Mouse (Mus musculus) 416B (cell line): ENCODE measurements around the gene 2700081O15Rik.
"Not testable (repeated sequence)": the region's sequence is repeated elsewhere in the genome, so short reads cannot be mapped to it uniquely, and the experiment has no call there.

Experiments
- DNase-seq: peaks from one replicate; pipeline ENCODE4 v3.0.0; 2011; ENCODE audit warnings: low read depth

2700081O15Rik gene

DNA sequence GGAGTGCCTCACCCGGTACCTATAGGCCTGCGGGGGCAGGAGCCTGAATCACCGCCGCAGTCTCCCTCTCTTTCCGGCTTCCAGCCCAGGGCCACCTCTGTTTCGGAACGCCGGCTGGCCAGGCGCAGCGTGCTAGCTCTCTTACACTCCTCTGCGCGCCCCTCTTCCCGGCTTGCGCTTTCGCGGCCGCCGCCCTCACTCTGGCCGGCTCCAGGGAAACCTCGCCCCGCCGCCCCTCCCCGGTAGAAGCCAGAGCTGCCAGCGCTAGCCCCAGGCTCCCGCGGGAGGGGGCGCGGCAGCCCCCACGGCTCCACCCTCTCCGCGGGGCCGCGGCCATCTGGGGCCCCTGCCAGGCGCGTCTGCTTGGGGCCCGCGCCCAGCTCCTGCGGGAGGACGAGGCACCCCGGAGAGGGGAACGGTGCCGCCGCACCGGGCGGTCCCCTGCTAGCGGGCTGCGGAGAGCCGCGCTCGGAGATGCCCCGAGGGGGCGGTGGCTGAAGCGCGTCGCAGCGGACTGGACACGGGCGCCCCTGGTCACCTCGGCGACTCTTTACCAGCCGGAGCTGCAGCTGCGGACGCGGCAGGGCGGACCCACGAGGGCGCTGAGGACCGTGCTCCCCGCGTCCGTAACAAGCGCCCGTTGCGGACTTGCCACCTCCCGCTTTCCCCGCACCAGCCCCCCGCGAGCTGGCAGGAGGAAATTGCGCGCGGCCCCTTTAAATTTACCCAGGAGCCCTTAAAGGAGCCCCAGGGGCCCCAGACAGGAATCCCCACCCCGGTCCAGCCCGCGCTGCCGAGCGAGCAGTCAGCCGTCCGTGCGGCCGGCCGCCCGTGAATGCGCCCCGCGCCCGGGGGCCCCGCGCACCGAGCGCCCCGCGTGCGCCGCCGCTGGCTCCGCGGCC is at the start of gene 2700081O15Rik:
Gene 2700081O15Rik, plus strand, starts transcription at position 792 of the 902 bp plus-strand sequence.
- no peak for DNase-seq

DNA sequence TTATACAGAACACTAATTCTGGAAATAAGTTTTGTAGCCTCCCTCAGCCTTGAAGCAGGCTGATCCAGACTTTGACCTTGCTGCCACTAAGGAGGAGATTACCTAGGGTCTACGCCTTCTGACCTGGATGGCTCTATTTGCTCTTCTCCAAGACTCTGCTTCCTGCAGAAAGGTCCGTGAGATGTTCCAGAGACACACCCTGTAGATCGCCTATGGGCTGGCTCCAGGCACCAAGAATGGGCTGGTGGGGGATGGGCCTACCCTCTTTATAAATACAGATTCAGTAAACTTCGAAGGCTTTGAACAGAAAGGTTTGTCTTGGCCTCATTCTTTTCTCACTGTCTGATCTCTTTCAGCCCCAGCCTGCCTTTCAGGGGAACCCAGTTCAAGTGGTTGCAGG is 48.0 kb upstream of the 2700081O15Rik start:
- not testable (repeated sequence) for DNase-seq

DNA sequence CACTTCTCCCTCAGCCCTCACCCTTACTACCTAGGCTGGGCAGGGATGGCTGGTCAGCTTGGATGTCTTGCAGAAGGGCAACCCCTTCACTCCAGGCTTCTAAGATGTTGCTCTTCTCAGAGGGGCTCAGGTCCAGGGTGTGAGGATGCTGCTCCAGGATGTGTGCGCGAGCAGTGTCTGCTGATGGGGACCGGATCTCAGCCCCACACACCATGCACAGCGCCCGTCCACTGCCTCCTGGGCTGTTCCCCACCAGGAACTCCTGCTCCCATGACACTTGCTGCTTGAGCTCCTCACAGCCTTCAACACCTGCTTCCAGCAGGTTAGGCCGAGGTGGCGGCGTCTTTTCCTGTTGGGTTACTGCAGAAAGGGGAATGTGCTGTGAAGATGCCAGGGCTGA is 42.9 kb upstream of the 2700081O15Rik start:
- DNase-seq, result no peak

DNA sequence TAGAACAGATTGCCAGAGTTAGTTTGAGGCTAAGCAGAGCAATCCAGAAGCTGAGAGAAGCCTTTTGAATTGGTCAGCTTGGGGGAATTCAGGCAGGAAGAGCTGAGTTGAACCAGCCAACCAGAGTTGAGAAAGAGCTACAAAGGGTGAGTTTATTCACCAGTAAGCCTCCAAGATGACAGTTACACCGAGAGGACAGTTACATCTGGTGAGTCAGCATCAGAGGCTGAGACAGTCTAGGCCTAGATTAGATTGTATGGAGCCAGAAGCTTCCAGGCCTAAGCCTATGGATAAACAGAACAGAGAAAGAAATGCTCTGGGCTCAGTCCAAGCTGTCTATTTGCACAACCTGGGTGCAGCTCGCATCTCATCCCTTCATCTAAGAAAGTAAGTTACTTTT is 39.8 kb upstream of the 2700081O15Rik start:
- DNase-seq, result peak; percentile 61

DNA sequence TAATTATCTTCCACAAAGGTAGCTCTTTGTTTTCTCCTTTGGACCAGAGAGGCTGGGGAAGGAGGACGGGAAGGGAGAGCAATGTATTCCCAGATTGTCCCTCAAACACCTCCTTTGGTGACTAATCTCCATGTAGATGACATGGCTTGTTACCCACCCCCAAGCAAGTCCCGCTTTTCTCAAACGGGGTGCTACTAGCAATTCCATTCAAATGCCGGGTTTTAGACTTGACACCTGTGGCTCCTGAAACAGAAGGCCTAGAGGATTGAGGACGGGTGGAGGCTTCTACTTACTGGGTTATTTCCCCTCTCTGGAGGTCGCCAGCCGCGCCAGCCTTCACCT is 35.5 kb upstream of the 2700081O15Rik start:
- DNase-seq, result peak; percentile 25

DNA sequence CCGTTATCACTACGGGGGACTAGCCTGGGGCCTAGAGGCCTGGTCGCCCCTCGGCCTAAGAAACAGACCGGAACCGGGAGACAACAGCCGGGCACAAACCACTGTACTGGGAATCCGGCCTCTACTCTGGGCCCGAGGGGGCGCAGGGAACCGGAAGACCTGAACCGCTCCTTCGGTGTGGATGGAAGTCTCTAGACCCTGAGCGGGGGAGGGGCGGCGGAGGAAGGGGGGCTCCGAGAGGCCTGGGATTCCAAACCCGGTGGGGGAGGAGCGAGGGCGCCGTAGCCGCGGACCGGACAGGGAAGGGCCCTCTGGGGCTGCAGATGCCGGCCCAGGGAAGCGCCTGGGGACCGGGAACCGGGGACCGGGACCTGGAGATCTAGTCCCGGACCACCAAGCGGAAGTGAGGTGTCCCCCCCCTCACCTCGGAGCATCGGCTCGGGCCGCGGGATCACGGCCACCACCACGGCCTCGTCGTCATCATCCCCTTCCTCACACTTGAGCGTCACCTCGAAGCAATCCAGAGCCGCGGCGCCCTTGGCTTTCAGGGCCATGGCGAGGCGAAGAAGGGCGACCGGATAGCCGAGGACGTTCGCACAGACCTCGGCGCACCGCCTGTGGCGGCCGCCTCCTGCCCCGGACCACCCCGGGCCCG is 35.0 kb upstream of the 2700081O15Rik start:
- DNase-seq, result peak; percentile 42

DNA sequence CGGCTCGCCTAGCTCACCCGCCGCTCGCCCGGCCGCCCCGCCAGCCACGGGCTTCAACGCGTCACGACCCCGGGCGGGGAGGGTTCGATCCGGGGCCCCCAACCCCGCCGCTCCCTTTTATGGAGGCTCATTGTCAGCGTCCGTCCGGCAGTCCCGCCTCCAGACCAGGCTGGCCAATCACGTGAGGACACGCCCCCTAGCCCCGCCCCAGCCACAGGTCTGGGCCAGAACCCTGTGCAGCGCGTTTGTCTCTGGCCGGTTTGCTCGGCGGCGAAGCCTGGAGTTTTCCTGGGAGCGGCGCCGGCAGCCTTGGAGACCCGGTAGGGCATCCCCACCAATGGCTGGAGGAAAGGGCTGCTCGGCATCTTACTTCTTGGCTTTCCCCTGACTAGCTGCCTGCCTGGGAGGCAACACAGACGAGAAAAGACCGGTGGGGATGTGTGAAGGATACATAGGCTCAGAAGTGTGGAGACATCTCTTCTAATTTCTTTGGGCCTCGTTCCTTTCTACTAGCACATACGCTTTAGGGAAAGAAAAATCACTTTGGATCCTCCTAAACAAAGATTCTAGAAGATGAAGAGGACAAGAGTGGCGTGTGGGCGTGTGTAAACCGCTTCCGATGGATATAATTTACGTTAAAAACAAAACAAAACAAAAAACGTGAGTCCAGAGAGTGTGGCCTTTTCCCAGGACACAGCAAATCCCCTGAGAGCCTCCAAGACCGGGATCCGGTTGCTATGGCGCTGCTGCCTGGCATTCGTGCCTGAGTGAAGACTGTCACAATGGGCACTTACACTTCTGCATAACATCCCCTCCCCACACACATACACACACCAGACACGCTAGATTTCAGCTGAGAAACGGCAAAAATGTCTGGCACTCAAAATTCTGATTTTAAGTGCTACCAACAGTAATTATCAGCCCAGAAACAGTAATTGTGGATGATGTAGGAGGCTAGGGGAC is 34.2 kb upstream of the 2700081O15Rik start, which contains the start of gene Spindoc:
Gene Spindoc, minus strand, starts transcription at position 92 of the 963 bp plus-strand sequence.
- DNase-seq, result peak; percentile 93

DNA sequence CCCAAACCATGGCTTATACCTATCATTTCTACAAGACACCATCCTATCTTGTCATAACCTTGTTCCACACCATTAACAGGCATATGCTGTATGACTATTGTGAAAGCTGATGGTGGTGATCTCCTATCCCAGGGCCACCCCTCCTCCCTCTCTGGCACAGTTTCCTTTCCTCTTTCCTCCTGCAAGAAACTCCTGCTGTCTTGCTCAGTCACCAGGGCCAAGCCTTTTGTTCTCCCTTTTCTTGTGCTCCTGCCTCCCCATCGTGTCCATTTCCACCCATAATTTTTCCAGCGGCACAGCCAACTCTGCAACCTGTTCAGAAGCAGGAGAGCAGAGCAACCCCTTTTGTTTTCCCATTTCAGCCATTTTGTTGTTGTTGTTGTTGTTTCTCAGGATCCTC is 31.4 kb upstream of the 2700081O15Rik start:
- DNase-seq, result no peak

DNA sequence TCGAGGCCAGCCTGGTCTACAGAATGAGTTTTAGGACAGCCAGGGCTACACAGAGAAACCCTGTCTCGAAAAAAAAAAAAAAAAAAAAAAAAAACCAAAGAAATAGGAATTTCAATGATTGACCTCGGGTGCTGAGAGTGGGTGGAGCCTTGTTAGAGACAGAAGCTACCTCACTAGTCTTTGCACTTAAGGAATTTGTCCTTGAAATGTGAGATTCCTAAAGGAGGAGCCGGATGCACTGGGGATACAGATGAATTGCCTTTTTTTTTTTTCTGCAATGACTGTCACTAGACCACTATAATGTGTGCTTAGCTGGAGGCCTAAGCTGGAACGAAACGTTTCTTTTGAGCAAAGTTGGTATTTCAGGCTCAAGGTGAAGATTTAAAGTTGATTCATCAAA is 28.9 kb upstream of the 2700081O15Rik start:
- no peak for DNase-seq

DNA sequence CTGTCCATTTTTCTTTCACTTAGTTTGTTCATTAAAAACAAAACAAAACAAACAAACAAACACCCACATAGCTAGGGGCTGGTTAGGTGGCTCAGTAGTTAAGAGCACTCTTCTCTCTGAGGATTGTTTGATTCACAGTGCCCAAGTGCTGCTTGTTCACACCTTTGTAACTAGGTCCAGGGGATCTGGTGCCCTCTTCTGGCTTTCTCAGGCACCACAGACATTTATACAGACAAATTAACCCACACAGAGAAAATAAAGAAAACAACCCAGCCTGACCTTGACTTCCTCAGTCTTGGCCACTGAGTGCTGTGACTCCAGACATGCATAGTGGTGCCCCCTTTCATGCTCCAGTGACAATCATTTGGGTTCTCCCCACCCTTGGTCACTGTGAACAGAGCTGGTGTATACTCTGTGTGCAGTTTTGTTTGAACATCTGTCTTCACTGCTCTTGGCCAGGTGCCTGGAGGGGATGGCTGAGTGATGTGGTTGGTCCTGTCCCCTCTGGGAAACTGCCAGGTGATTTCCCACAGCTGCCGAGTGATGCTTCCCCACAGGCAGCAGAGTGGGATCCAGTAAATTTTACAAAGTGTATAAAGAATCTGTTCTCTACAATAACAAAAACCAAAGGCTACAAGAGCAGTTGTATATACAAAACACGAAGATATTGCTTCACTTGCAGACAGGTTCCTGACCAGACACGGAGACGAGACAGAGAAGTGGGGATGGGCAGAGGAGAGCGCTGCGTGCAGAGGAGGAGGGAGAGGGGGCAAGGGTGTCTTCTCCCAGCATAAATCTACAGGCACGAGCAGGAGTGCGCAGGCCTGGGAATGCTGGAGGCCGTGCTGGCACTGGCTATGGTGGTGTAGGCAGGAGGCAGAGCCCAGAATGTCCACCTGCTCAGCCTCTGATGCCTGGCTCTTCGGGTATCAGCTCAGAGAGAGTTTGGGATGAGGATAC is 20.3 kb upstream of the 2700081O15Rik start:
- DNase-seq, result peak; percentile 50

DNA sequence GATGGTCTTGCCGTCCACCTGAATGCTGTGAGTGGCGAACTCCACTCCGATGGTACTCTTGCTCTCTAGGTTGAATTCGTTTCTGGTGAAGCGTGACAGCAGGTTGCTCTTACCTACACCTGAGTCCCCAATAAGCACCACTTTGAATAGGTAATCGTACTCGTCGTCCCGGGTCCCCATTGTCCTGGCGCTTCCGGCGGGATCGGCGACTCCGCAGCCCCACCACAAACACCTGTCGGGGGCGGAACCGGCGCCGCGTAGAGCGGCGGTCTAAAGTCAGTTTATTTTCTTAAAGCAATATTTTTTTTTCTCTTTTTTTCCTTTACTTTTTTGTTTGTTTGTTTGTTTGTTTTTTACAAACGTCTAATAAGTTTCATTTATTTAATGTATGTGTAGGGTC is 18.5 kb upstream of the 2700081O15Rik start:
- not testable (repeated sequence) for DNase-seq

DNA sequence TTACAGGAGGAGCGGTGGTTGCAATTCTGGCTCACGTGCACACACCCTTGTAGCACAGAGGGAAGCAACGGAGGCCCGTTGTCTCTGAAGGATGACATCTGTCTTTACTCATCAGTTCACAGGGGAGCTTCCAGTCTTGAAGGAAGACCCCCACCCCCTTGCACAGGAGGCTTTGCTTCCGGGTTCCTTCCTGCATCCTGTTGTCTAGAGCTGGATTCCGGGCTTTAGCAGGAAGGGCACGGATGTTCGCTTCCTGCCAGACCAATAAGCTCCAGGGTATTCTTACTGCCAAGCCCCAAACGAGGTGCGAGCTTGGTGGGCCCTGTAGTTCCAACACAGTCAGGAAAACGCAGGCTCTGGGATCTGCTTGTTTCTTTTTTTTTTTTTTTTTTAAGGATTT is 16.8 kb upstream of the 2700081O15Rik start:
- DNase-seq, result no peak

DNA sequence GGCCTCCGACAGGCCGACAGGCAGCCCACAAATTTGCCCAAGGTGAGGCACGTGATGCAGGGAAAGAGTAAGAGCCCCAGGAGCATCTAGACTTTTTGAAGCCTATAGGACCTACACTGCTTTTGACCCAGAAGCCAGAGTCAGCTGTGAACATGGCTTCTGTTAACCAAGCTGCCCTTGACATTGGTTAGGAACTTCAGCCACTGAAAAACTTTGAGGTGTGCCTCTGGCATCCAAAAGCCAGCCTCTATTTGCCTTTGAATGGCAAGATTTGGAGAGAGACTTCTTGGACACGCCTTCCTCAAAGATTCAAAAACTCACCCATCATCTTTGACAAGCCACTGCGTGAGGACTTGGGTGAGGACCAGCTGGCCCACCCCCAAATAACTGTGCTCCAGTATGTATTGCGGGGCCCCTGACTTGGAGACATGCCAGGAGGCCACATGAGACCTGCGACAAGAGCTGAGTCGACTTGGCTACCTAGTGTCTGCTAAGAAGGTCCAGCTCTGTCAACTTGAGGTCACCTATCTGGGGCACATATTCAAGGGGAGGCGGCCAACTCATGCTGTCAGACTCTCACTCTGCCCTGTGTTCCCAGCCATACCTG is 12.7 kb upstream of the 2700081O15Rik start:
- DNase-seq, result no peak

DNA sequence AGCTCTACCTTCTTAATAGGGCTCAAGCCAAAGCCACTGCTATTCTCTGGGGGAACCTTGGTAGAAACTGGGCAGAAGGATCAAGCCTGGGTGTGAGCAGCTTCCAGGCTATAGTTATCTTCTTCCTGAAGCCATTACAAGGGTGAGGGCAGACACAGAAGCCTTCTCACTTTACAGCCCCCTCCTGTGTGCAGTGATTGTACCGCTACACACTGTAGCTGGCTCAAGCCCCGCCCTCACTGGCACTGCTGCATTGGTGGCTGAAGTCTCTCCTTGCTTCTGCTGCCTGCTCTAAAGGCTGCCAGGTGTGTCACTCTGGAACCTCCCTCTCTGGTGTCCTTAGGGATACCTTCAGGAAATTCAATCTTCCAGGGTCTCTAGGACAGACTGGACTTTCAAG is 5.1 kb upstream of the 2700081O15Rik start:
- DNase-seq, result no peak

DNA sequence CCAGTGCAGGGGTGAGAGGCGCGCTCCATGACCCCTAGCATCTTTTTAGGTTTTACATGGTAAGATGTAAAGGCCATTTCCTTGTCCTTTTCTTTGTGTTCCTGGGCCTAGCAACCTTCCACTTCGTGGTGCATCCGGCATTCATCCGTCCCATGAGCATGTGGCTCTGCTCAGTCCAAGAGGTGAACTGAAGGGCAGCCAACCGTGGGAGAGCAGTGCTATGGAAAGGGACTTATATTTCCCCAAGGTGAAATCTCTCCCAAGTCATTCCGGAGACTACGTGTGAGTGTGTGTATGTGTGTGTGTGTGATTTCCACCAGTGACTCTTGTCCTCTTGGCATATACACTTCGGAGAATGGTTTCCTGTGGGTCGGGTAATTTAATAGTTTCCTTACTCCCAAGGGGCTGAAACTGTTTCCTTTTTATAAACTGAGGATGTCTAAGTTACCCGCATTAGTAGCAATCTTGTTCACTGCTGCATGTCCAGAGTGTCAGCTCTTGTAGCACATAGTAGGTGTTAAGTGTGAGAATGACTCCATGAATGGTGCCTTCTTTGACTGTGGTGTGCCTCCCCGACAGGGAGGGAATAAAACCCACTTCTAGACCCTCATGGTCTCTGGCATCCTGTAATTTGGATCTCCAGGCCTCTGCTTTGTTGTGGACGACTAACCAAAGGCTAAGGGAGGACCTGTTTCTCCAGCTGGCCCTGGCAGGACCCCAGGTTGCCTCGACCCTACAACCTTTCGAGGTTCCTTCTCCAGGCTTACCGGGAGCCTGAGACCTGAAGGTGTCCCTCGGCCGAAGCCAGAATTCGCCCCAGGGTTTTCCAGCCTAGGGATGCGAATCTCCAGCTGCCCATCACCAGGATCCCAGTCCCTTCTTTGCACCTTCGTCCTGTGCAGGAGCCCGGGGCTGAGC is 1.2 kb upstream of the 2700081O15Rik start:
- no peak for DNase-seq

DNA sequence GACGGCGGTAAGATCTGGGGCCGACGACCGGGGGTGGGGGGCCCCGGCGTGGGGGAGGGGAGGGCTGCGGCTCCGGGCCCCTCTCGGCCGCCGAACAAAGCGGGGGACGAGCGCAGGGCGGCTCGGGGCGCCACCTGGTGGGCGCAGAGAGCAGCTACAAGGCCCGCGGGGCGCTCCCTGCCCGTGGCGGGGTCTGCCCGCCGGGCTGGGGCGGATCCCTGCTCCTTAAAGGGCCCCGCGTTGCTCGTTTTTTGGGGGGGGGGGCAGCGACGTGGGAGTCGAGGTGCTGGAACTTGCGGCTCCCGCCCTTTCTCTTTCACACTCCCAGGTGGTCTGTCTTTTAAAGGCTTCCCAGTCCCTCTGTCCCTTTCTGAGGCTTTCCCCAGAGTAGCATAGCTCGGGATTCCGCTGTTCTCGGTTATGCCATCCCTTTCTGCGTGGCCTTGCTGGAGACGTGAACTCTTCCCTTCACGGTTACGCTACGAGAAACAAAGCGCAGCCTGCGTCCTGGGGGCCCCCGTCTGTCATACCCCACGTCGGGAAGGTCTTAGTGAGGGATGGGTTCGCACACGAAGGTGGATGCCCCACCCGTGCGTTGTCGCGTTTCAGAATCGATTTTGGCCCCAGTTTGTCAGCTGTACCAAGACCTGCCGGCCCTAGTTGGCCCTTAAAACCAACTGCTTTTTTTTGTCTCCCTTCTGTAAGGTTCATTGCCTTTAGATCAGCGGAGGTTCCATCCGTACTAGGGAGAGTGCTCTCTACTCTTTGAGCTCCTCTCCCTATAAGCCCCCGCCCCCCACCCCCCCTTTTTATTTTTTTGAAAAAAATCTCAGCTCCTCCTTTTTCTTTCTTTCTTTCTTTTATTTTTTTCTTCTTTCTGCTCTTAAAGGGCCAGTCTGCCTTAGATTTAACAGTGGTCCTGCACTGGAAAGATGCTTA is 755 bp downstream of the 2700081O15Rik start:
- DNase-seq, result no peak

DNA sequence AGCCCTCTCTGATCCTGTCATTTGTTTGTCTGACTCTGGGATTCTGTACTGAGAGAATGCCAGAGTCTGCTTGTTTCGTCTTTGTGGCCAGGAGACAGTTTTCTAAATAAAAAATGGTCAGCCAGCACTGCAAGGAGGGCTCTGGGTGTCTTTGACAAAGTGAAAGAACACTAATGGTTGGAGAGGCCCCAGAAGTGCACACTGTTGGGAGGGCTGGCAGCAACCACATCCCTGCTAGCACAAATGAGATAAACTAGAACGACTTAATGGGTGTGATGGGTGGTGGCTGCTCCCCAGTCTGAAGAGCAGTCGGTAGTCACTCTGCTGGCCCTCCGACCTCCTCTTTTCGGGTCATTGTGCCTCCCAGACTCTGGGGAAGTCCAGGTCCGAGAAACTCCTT is 1.7 kb downstream of the 2700081O15Rik start:
- DNase-seq, result no peak

DNA sequence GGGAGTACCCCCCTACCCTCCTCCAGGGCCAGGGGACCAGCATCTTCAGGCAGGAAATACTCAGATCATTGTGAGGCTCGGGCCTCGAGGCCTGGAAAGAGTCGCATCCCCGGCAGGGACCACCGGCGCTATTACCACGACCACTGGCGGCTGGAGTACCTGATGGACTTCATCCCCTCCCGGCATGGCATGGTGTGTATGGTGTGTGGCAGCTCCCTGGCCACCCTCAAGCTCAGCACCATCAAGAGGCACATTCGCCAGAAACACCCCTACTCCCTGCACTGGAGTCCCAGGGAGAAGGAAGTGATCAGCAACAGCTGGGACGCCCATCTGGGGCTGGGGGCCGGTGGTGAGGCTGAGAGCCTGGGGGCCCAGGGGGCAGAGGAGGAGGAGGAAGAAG is 2.7 kb downstream of the 2700081O15Rik start:
- DNase-seq, result no peak
